Mouse (Mus musculus) testis, adult 2 months (tissue): ENCODE measurements around the gene Atpaf1. TPM values are rescaled to one million over a fixed set of nuclear protein-coding genes. Genes with fewer than 3 reads are reported as not detected.

Experiments
- H3K27ac ChIP-seq: fragments of 200-500 bp; 2 replicates; pipeline ENCODE4 v1.5.1; 2012; ENCODE audit warnings: low read depth, low read length; ENCODE audit not compliant: control insufficient read depth, insufficient read depth
- H3K27me3 ChIP-seq: fragments of 200-500 bp; 2 replicates; pipeline ENCODE4 v1.6.1; 2012; ENCODE audit warnings: mild to moderate bottlenecking, low read length, moderate library complexity; ENCODE audit not compliant: control insufficient read depth, insufficient read depth
- H3K36me3 ChIP-seq: fragments of 200-500 bp; 2 replicates; pipeline ENCODE4 v1.6.1; 2012; ENCODE audit warnings: mild to moderate bottlenecking, low read length; ENCODE audit not compliant: control insufficient read depth, insufficient read depth
- H3K4me1 ChIP-seq: fragments of 200-500 bp; 2 replicates; pipeline ENCODE4 v1.6.1; 2012; ENCODE audit warnings: low read length; ENCODE audit not compliant: control insufficient read depth, insufficient read depth
- H3K4me3 ChIP-seq: fragments of 200-500 bp; 2 replicates; pipeline ENCODE4 v1.5.1; 2012; ENCODE audit warnings: low read depth, mild to moderate bottlenecking, low read length, moderate library complexity, mixed read lengths; ENCODE audit not compliant: control insufficient read depth
- CTCF ChIP-seq: fragments of 200-500 bp; IDR thresholded peaks from 2 replicates; pipeline ENCODE4 v1.5.1; 2012; ENCODE audit warnings: low read depth, mild to moderate bottlenecking, inconsistent platforms, low read length, moderate library complexity; ENCODE audit not compliant: control insufficient read depth, insufficient read depth, insufficient replicate concordance
- POLR2A ChIP-seq: fragments of 200-500 bp; IDR thresholded peaks from 2 replicates; pipeline ENCODE4 v1.6.1; 2012; ENCODE audit warnings: low read depth, mild to moderate bottlenecking, inconsistent platforms, low read length, moderate library complexity; ENCODE audit not compliant: control insufficient read depth
- polyA plus RNA-seq: library from polyadenylated mRNA; depleted of rRNA; stranded (reverse); fragments of >200 nt; gene quantifications from 2 replicates; pipeline ENCODE4 v1.2.3, GENCODE M21; 2012

Atpaf1 gene
- polyA plus RNA-seq, 1 experiment: 11.3 TPM

GRCm38 (mm10) chr4:115812326-115812725, 27.7 kb downstream of the Atpaf1 start:
- H3K27ac ChIP-seq: no peak overlapping the region
- H3K4me1 ChIP-seq: no peaks in the 10 kb centered on the region
- no peak for TF ChIP-seq CTCF
- TF ChIP-seq POLR2A: no peak
- H3K36me3 ChIP-seq: no peaks in the 10 kb centered on the region
- H3K27me3 ChIP-seq: no peaks in the 10 kb centered on the region
- no peak overlapping the region for H3K4me3 ChIP-seq

- no peaks in the 10 kb centered on the region for H3K27me3 ChIP-seq
- no peak overlapping the region for H3K4me3 ChIP-seq
- H3K36me3 ChIP-seq: no peaks in the 10 kb centered on the region
Measured at GRCm38 (mm10) chr4:115815606-115816005, 31.0 kb downstream of the Atpaf1 start.

GRCm38 (mm10) chr4:115820199-115820598, 35.6 kb downstream of the Atpaf1 start:
- TF ChIP-seq CTCF (no peak), POLR2A (no peak)
- H3K27ac ChIP-seq: no peak overlapping the region
- H3K27me3 ChIP-seq: no peaks in the 10 kb centered on the region
- H3K36me3 ChIP-seq: no peaks in the 10 kb centered on the region
- H3K4me3 ChIP-seq: no peak overlapping the region
- H3K4me1 ChIP-seq: no peaks in the 10 kb centered on the region

More at GRCm38 (mm10) chr4:115815606-115816005, 31.0 kb downstream of the Atpaf1 start:
- Histone ChIP-seq H3K4me1 (no peaks in the 10 kb centered on the region), H3K27ac (no peak overlapping the region)
- TF ChIP-seq POLR2A (no peak), CTCF (no peak)

GRCm38 (mm10) chr4:115820944-115821343, 36.3 kb downstream of the Atpaf1 start:
- no peak overlapping the region for H3K4me3 ChIP-seq
- no peaks in the 10 kb centered on the region for H3K4me1 ChIP-seq
- no peaks in the 10 kb centered on the region for H3K36me3 ChIP-seq
- H3K27ac ChIP-seq: no peak overlapping the region
- H3K27me3 ChIP-seq: no peaks in the 10 kb centered on the region
- no peak for TF ChIP-seq CTCF
- no peak for TF ChIP-seq POLR2A

- no peak overlapping the region for H3K4me3 ChIP-seq
- H3K36me3 ChIP-seq: no peaks in the 10 kb centered on the region
- H3K27ac ChIP-seq: no peak overlapping the region
- H3K4me1 ChIP-seq: no peaks in the 10 kb centered on the region
- no peaks in the 10 kb centered on the region for H3K27me3 ChIP-seq
- TF ChIP-seq POLR2A (no peak), CTCF (no peak)
Measured at GRCm38 (mm10) chr4:115821431-115821830, 36.8 kb downstream of the Atpaf1 start.

GRCm38 (mm10) chr4:115821928-115822327, 37.3 kb downstream of the Atpaf1 start:
- no peak for TF ChIP-seq CTCF
- no peak for TF ChIP-seq POLR2A

GRCm38 (mm10) chr4:115824178-115824577, 39.6 kb downstream of the Atpaf1 start:
- no peak for TF ChIP-seq CTCF
- TF ChIP-seq POLR2A: no peak
- Histone ChIP-seq H3K36me3 (no peaks in the 10 kb centered on the region), H3K27ac (no peak overlapping the region), H3K4me1 (peaks cover 9% of the 10 kb centered on the region), H3K27me3 (no peaks in the 10 kb centered on the region), H3K4me3 (no peak overlapping the region)

More at GRCm38 (mm10) chr4:115821928-115822327, 37.3 kb downstream of the Atpaf1 start:
- Histone ChIP-seq H3K27ac (no peak overlapping the region), H3K27me3 (no peaks in the 10 kb centered on the region), H3K4me1 (no peaks in the 10 kb centered on the region), H3K4me3 (no peak overlapping the region), H3K36me3 (no peaks in the 10 kb centered on the region)

GRCm38 (mm10) chr4:115825271-115825670, 40.7 kb downstream of the Atpaf1 start:
- no peak overlapping the region for H3K4me3 ChIP-seq
- TF ChIP-seq POLR2A (no peak), CTCF (no peak)
- no peaks in the 10 kb centered on the region for H3K27me3 ChIP-seq
- H3K36me3 ChIP-seq: no peaks in the 10 kb centered on the region
- H3K4me1 ChIP-seq: peaks cover 11% of the 10 kb centered on the region
- no peak overlapping the region for H3K27ac ChIP-seq
